Mouse (Mus musculus): ENCODE measurements around the gene R3hdm4.

R3hdm4 gene

GRCm38 (mm10) chr10:79942988-79943387 is 22.0 kb upstream of the R3hdm4 start:
- DNase-seq (ENCODE audit: low spot score) = no peak

- no peak for DNase-seq (ENCODE audit: low spot score)
These were observed 19.7 kb upstream of the R3hdm4 start for GRCm38 (mm10) chr10:79940749-79941148.

DNA sequence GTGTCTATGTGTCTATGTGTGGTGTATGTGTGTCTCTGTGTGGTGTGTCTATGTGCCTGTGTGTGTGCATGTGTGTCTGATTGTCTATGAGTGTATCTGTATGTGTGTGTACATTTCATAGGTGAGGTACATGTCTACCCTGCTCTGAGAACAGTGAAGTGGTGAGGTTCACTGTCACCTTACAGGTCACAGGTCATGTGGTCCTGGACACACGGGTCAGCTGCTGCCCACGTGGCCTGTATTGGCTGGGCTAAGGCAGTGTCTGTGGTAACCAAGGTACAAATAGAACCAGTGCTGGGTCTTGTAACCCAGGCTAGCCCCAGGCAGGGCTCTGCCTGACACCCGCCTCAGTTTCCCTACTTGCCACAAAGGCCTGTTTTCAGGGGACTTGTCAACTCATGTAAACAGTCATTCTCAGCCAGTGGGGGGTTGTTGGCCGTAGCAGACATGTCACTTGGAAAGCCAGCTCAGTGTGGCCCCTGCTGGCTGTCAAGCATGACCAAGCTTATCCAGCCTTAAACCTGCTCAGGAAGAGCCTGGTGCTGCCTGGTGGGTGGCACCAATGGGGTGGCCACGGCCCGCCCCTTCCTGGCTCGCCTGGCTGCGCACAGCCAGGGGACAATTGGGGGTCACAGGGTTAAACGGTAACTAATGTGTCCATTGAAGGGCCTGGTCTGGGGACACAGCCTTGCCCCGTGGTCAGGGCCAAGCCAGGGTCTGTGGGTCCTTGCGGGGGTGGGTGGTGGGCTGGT is 16.9 kb upstream of the R3hdm4 start:
- DNase-seq (ENCODE audit: low spot score) = no peak

DNA sequence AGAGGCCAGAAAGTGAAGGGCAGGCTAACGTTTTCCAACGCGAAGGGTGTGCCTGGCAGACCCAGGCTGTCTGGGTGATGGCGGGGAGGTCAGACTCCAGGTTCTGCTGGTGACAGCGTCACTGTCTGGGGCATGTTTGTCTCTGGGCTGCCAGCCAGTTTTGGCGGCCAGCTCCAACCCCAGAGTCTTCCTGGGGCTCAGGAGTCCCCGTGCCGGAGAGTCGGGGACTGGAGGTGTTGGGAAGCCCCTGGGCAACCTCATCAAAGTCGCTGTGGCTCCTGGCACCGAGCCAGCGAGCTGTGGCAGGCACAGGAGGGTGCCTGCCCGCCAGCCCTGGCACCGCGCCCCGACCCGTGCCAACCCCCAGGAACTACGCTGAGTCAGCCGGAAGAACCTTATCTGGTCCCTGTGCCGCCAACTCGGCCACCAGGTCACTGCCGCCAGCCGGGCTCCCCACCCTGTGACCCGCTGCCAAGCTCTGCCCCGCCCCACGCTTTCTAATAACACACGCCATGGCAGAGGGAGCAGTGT is 16.0 kb upstream of the R3hdm4 start:
- peak; percentile 50 for DNase-seq (ENCODE audit: low spot score)

DNA sequence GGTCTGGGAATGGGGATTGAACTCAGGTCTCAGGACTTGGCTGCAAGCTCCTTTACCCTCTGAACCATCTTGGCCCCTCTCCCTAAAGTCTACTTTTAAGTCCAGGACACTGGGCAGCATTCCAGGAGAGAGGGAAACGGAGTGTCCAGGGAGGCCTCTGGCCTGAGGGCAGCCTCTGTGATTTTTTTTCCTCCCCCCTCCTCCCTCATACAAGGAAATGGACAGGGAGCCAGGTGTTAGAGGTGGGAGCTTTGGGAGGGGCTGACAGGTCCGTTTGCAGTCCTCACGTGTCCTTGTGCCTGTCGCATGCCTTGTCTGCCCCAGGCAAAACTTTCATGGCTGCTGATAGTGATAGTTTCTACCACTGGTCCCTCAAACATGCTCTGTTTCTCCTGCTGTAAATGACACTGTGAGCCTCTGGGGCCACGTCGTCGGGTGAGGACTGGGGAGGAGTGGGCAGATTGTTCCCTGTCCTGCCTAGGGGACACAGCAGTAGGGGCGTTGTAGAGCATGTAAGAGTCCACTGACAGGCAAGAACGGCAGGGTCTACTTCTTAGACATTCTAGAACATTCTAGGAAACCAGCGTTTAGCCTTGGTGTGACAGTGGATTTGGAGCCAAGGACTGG is 15.4 kb upstream of the R3hdm4 start:
- no peak for DNase-seq (ENCODE audit: low spot score)

DNA sequence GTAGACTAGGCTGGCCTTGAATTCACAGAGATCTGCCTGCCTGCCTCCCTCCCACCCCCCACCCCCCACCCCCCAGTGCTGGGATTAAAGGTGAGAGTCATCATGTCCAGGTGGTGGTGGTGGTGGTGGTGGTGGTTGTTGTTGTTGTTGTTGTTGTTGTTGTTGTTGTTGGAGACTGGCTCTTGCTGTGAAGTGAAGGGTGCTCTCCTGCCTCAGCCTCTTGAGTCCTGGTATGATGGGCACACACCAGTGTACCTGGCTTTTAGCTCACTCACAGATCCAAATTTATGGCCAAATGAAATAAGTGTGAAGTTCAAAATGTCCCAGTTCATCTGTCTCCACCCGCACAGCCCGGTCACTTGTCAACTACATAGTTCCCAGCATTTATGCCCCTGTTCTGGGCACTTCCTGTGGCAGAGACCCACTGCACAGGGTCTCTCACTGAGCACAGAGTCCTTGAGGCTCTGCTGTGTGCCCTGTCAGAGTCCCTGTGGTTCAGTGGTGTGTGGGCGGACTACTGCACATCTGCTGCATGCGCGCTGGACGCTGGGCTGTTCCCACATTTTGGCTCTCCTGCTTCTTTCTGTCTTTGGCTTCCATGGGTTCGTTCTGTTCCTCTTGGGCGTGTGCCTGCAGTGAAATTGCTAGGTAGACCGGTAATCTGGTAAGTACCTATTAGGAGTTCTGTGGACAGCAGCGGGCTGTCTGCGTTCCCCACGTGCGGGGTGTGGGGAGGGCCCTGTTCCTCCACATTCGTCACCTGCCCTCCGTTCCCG is 14.0 kb upstream of the R3hdm4 start:
- DNase-seq (ENCODE audit: low spot score) = no peak

DNA sequence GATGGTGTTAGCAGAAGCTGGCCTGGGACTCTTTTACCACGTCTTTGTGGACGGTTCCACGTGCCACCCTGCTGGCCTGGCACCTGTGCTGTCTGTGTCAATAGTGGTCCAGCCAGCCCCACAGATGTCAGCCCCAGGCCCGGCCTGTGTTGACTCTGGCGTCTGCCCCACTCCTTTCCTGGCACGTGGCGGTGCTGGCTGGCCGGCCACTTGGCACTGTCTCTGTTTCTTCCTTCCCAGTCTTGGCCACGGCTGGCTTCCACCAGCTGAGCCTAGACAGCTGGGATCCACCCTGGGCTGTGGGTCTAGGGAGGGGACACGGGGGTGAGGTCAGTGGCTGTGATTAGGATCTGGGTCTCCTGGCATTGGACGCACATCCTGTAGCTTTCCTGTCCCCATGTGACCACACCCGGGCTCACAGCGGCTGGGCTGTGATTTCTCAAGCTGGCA is 13.3 kb upstream of the R3hdm4 start:
- DNase-seq (ENCODE audit: low spot score) = peak; percentile 72

DNA sequence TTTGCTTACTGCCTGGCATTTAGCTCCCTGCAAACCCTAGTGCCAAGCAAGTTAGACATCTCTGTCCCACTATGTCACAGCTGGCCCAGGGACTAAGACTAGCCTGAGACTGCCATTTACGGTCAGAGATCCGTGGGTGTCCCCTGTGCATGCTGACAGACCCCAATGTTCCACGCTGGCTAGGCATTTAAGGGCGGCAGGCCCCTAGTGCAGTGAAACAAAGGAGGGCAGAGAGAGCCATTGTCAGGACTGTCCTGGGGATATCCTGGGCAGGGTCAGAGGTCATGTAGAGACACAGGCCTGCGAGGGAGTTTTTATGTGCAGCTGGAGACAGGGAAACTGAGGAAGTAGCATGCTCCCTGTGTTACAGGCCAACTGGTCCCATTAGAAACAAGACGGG is 12.9 kb upstream of the R3hdm4 start:
- no peak for DNase-seq (ENCODE audit: low spot score)

DNA sequence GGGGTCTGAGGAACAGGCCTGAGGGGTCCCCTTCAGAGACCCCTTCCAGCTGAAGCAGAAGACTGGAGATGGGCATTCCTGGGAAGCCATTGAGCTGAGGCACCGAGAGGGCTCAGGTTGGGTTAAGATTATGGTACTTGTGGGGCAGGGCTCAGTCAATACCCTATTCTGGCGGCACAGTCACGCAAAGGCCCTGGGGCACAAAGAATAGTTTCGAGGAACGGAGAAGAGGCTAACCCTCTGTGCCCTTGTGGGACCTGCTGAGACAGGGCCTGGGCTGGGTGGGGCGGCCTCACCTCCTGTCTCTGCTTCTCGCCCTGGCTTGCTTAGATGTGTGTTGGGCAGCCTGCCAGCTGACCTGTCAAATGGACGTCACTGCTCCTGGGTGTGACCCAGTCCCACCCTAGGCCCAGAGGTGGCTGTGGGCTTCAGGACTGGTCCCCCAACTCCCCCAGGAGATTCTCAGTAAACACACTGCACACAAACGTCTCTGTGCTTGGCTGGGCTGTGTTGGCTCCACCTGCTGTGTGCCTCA is 12.2 kb upstream of the R3hdm4 start:
- DNase-seq (ENCODE audit: low spot score) = no peak

GRCm38 (mm10) chr10:79932736-79933135 is 11.7 kb upstream of the R3hdm4 start:
- peak; percentile 46 for DNase-seq (ENCODE audit: low spot score)

DNA sequence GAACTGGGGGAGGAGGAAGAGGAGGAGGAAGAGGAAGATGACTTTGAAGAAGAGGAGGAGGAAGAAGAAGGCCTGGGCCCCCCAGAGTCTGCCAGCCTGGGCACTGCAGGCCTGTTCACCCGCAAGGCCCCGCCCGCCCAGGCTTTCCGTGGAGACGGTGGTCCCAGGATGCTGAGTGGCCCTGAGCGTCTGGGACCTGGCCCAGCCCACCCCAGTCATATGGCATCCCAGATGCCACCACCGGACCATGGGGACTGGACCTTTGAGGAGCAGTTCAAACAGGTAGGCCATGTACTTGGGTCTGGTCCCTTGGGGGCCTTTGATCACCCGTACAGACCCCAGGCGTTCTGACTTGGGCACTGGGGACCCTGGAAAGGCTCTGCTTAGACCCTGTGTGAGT is 10.8 kb upstream of the R3hdm4 start:
- no peak for DNase-seq (ENCODE audit: low spot score)

- DNase-seq (ENCODE audit: low spot score) = no peak
These were observed 9.8 kb upstream of the R3hdm4 start for GRCm38 (mm10) chr10:79930826-79931186.

GRCm38 (mm10) chr10:79929967-79930825 is 9.2 kb upstream of the R3hdm4 start:
- DNase-seq (ENCODE audit: low spot score) = no peak

GRCm38 (mm10) chr10:79928907-79929701 is 8.1 kb upstream of the R3hdm4 start:
- DNase-seq (ENCODE audit: low spot score) = no peak

DNA sequence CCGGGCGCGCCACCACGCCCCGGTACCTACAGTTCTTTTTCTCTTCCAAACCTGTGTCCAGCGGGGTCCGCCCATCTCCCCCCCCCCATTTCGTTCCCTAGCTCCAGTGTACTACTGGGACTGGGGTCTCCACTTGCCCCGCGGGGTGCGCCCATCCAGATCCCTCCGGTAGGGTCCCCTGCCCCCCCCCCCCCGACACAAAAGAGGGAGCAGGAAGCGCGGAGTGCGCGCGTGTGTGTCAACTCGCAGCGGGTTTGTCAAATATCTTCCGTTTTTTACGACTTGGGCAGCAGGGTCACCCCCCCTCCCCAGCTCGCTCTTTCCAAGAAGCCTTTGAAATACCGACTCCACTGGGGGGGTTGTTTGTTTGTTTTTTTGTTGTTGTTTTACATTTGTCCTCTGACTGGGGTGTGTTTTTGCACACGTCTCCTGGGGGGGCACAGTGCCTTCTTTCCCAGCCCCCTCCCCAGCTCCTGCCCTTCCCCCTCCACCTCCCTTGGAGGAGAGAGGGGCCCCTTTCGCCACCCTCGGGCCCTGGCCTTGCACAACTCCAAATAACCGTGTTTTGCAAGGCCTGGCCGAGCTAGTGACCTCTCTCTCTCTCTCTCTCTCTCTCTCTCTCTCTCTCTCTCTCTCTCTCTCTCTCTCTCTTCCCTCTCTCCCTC is 7.2 kb upstream of the R3hdm4 start:
- no peak for DNase-seq (ENCODE audit: low spot score)

DNA sequence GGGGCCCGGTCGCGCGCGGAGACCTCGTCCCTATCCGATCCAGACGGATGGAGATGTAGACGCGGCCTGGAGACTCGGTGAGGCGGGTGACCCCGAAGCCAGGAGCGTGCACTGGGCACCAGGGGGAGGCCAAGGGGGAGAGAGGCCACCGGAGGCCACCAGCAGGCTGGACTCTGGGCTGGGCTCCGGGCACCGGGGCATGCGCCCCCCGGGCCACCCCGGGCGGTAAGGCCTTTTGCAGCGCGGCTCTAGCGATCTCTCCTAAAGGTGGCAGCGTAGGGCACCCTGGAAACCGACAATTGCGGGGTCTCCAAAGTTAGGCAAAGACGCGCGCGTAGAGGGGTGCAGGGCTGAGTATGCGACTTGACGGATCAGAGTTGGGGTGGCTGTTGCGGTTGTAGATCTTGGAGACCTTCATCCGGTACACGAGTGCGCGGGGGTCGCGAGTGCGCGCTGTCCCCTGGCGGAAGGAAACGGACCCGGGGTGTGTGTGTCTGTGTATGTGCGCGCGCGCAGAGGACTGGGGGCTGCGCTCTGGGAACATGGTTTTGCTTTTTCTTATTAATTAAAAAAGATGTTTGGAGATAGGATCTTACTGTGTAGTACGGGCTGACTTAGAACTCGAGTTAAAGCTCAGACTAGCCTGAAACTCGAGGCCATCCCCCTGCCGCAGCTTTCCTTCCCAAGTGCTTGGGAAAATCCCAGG is 6.5 kb upstream of the R3hdm4 start:
- DNase-seq (ENCODE audit: low spot score) = no peak

- peak; percentile 83 for DNase-seq (ENCODE audit: low spot score)
These were observed 5.7 kb upstream of the R3hdm4 start, which contains the start of gene Arid3a for GRCm38 (mm10) chr10:79926491-79927323. Gene Arid3a, plus strand, starts transcription at chr10:79927043.

- DNase-seq (ENCODE audit: low spot score) = no peak
These were observed 4.9 kb upstream of the R3hdm4 start for GRCm38 (mm10) chr10:79925785-79926490.

Measured in ovary, postnatal 14 days (tissue).